In the genomic region with DNA sequence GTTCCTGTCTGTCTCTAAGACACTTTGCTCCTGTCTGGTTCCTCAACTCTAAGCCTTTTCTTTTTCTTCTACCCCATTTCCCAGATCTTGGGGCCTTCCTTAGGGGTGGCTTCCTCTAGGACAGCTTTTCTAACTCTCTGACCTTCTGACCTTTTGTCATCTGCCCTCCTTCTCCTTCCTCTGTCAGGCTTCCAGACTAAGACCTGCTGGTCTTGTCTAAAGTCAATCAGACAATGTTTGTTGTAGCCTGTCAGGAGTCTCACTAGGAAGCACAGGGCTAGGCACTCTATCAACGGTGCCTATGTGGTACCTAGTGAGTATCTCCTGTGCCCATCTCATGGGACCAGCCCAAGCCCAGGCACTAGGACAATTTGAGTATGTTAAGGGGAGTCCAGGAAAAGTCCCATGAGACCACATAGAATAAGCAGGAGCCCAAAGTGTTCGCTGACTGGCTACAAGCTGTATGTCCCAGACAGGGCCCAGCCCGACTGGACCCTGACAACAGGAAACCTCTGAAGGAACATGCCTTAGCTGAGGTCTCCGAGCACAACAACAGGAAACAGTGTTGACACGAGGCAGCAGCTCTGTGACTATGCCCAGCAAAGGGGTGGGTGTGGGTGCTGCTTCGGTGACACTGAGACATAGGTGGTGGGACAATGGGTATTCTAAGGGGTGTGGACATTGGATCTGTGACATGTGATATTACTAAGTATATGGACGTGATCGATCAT, we compare ENCODE assay signal across 11 mouse cellular contexts. TPM values are rescaled to one million over a fixed set of nuclear protein-coding genes. Genes with fewer than 3 reads are reported as not detected.
DNase-seq lines count a peak whose midpoint lies in the region; ATAC-seq and TF ChIP-seq lines count a peak whose summit lies in the region.
"Had no signal": no experiment of that assay in that cellular context is flagged by ENCODE, and none has a peak within 500 bp of the region (broad histone marks: within the 10 kb centered on the region; RNA-seq: fewer than 3 reads in every experiment).

No protein-coding gene starts in this region.

- WGBS in heart, embryonic 11.5 days (ENCODE audit: insufficient replicate concordance), result 58% methylated on average over 8 of the region's 8 CpGs

- no peaks in the 10 kb centered on the region for H3K9me3 ChIP-seq in heart, embryonic 11.5 days (replicated peaks; ENCODE audit: control insufficient read depth, low read length)
- H3K9me3 ChIP-seq: embryonic facial prominence, embryonic 10.5 days; limb, embryonic 12.5 days had no signal

- no peak overlapping the region for H3K9ac ChIP-seq in heart, embryonic 11.5 days (ENCODE audit: low read depth, low read length)

- peaks cover 21% of the 10 kb centered on the region for H3K4me1 ChIP-seq in heart, embryonic 11.5 days (ENCODE audit: control insufficient read depth, insufficient read depth, low read length)

- H3K4me3 ChIP-seq in layer of hippocampus, adult 2 months, result no peak overlapping the region
- no peak overlapping the region for H3K4me3 ChIP-seq in heart, embryonic 11.5 days (ENCODE audit: low read depth, low read length)
- H3K4me3 ChIP-seq: embryonic facial prominence, embryonic 10.5 days; limb, embryonic 12.5 days had no signal

- no peaks in the 10 kb centered on the region for H3K36me3 ChIP-seq in heart, embryonic 11.5 days (ENCODE audit: control insufficient read depth, insufficient read depth, low read length)
- H3K36me3 ChIP-seq: embryonic facial prominence, embryonic 10.5 days; limb, embryonic 12.5 days had no signal

- H3K4me2 ChIP-seq in heart, embryonic 11.5 days, result no peak overlapping the region
- H3K4me2 ChIP-seq: limb, embryonic 12.5 days had no signal

- no peak for DNase-seq in layer of hippocampus, adult 2 months (ENCODE audit: low spot score in 2 of 2)
- DNase-seq in layer of hippocampus, adult 8-10 months (ENCODE audit: low spot score in 2 of 2), result no peak
- DNase-seq in kidney, postnatal 10 days, result peak; percentile 63
- no peak for DNase-seq in thymus, postnatal 25 days
- DNase-seq in cerebellum, adult 11-12 months, result no peak

- H3K27me3 ChIP-seq in heart, embryonic 11.5 days (ENCODE audit: control insufficient read depth, insufficient read depth, low read length), result no peaks in the 10 kb centered on the region; the same call in 1 of the 2 replicates
- H3K27me3 ChIP-seq: limb, embryonic 12.5 days had no signal

- no peak for TF ChIP-seq CTCF in layer of hippocampus, adult 2 months (conservative IDR thresholded peaks at IDR 0.05)

- H3K27ac ChIP-seq in layer of hippocampus, adult 2 months, result peak overlapping the region; percentile 75
- 0 out of 2 replicates have a peak overlapping the region, but pooled peaks have one; percentile 22 for H3K27ac ChIP-seq in heart, embryonic 11.5 days (ENCODE audit: low read depth, low read length)
- H3K27ac ChIP-seq: limb, embryonic 12.5 days had no signal

- ATAC-seq in heart, embryonic 11.5 days (replicated peaks; ENCODE audit: insufficient number of reproducible peaks, low FRiP score, low TSS enrichment), result 0 out of 2 replicates have a peak, but pooled peaks have one; percentile 19
- ATAC-seq in neutrophil, adult 5-6 weeks (ENCODE audit: extremely low read depth, insufficient number of reproducible peaks, low FRiP score, poor library complexity, severe bottlenecking), result peak; percentile 64
- no peak for ATAC-seq in cerebellum, adult (ENCODE audit: insufficient number of reproducible peaks, low FRiP score, low TSS enrichment)

RNA-seq across cellular contexts. Expression of a gene that starts 44.5 kb away (rescaled TPM):
- total RNA-seq in layer of hippocampus, adult 2 months (2021), result 100 to 1,000 TPM; 300 to 318 TPM
- 100 to 1,000 TPM; 320 to 356 (median 336) TPM for total RNA-seq in layer of hippocampus, adult 8-10 months (2022)
- 5.8 and 5.9 TPM in 2 replicates for polyA plus RNA-seq in heart, embryonic 11.5 days (2014; fragmentation: Nextera tagmentation; extraction: Ambion mirVana)
- 56.0 and 68.1 TPM in 2 replicates for total RNA-seq in neutrophil, adult 5-6 weeks (2017)

RNA-seq across cellular contexts. Expression of a gene that starts 55.3 kb away (rescaled TPM):
- 1 to 10 TPM in 1 of 2 experiments, not detected in 1; 2.4 TPM for total RNA-seq in layer of hippocampus, adult 2 months (2021)
- total RNA-seq in layer of hippocampus, adult 8-10 months (2022), result 1 to 10 TPM in 1 of 4 experiments, not detected in 3; 1.8 TPM
- polyA plus RNA-seq in heart, embryonic 11.5 days (2014; fragmentation: Nextera tagmentation; extraction: Ambion mirVana), result 0.89 TPM in 1 of 2 replicates, not detected in the other
- total RNA-seq in neutrophil, adult 5-6 weeks (2017), result 7.8 and 27.3 TPM in 2 replicates
- total RNA-seq: MEL had no signal
- polyA plus RNA-seq: embryonic facial prominence, embryonic 10.5 days; limb, embryonic 12.5 days had no signal
